Mouse (Mus musculus): ENCODE measurements around the gene Pitx3. TPM values are rescaled to one million over a fixed set of nuclear protein-coding genes. Genes with fewer than 3 reads are reported as not detected.

The Pitx3 gene
- total RNA-seq, 2 experiments from 2014 or later: not detected

Other genes starting within 250 kb of the Pitx3 start
- gene Armh3, start 149.8 kb downstream of the Pitx3 start, total RNA-seq (2014; fragmentation: Nextera tagmentation): 8.2 and 15.1 TPM in 2 replicates
- 8.5 and 13.3 TPM in 2 replicates for gene Armh3, start 149.8 kb downstream of the Pitx3 start, total RNA-seq (2017)
- gene Hps6, start 144.8 kb downstream of the Pitx3 start, total RNA-seq (2014; fragmentation: Nextera tagmentation): 4.1 and 5.9 TPM in 2 replicates
- 5.7 and 8.7 TPM in 2 replicates for gene Hps6, start 144.8 kb downstream of the Pitx3 start, total RNA-seq (2017)
- 89.1 and 104 TPM in 2 replicates for gene Pprc1, start 103.4 kb downstream of the Pitx3 start, total RNA-seq (2014; fragmentation: Nextera tagmentation)
- 14.0 and 17.8 TPM in 2 replicates for gene Pprc1, start 103.4 kb downstream of the Pitx3 start, total RNA-seq (2017)
- 86.3 and 121 TPM in 2 replicates for gene Ldb1, start 103.1 kb downstream of the Pitx3 start, total RNA-seq (2014; fragmentation: Nextera tagmentation)
- 72.3 and 81.3 TPM in 2 replicates for gene Ldb1, start 103.1 kb downstream of the Pitx3 start, total RNA-seq (2017)
- gene Nolc1, start 72.5 kb downstream of the Pitx3 start, total RNA-seq (2014; fragmentation: Nextera tagmentation): 108 and 112 TPM in 2 replicates
- gene Nolc1, start 72.5 kb downstream of the Pitx3 start, total RNA-seq (2017): 187 and 211 TPM in 2 replicates
- gene Elovl3, start 16.4 kb downstream of the Pitx3 start, total RNA-seq (2014; fragmentation: Nextera tagmentation): not detected in 2 replicates
- not detected in 2 replicates for gene Elovl3, start 16.4 kb downstream of the Pitx3 start, total RNA-seq (2017)
- 59.7 and 63.2 TPM in 2 replicates for gene Gbf1, start 4.2 kb upstream of the Pitx3 start, total RNA-seq (2014; fragmentation: Nextera tagmentation)
- gene Gbf1, start 4.2 kb upstream of the Pitx3 start, total RNA-seq (2017): 46.4 and 48.1 TPM in 2 replicates
- gene Nfkb2, start 156.0 kb upstream of the Pitx3 start, total RNA-seq (2014; fragmentation: Nextera tagmentation): 3.6 and 4.6 TPM in 2 replicates
- gene Nfkb2, start 156.0 kb upstream of the Pitx3 start, total RNA-seq (2017): 4.3 and 4.7 TPM in 2 replicates
- not detected in 2 replicates for gene Psd, start 178.8 kb upstream of the Pitx3 start, total RNA-seq (2014; fragmentation: Nextera tagmentation)
- not detected in 2 replicates for gene Psd, start 178.8 kb upstream of the Pitx3 start, total RNA-seq (2017)
- gene Fbxl15, start 179.9 kb upstream of the Pitx3 start, total RNA-seq (2014; fragmentation: Nextera tagmentation): 0.53 TPM in 1 of 2 replicates, not detected in the other
- gene Fbxl15, start 179.9 kb upstream of the Pitx3 start, total RNA-seq (2017): 2.4 and 3.3 TPM in 2 replicates
- gene Cuedc2, start 190.4 kb upstream of the Pitx3 start, total RNA-seq (2014; fragmentation: Nextera tagmentation): 104 and 108 TPM in 2 replicates
- 158 and 161 TPM in 2 replicates for gene Cuedc2, start 190.4 kb upstream of the Pitx3 start, total RNA-seq (2017)
- gene Mfsd13a, start 192.8 kb upstream of the Pitx3 start, total RNA-seq (2014; fragmentation: Nextera tagmentation): 71.4 and 82.0 TPM in 2 replicates
- gene Mfsd13a, start 192.8 kb upstream of the Pitx3 start, total RNA-seq (2017): 15.7 and 18.7 TPM in 2 replicates
- 2.3 and 5.6 TPM in 2 replicates for gene 2310034G01Rik, start 202.0 kb upstream of the Pitx3 start, total RNA-seq (2014; fragmentation: Nextera tagmentation)
- gene 2310034G01Rik, start 202.0 kb upstream of the Pitx3 start, total RNA-seq (2017): 1.4 and 2.3 TPM in 2 replicates
- gene Actr1a, start 247.4 kb upstream of the Pitx3 start, total RNA-seq (2014; fragmentation: Nextera tagmentation): 86.7 and 93.2 TPM in 2 replicates
- gene Actr1a, start 247.4 kb upstream of the Pitx3 start, total RNA-seq (2017): 75.8 and 79.7 TPM in 2 replicates
- 20.9 and 22.8 TPM in 2 replicates for gene Sufu, start 248.6 kb upstream of the Pitx3 start, total RNA-seq (2014; fragmentation: Nextera tagmentation)
- 7.2 and 9.0 TPM in 2 replicates for gene Sufu, start 248.6 kb upstream of the Pitx3 start, total RNA-seq (2017)